Mouse (Mus musculus) layer of hippocampus, adult 9-10 months (tissue): ENCODE data around the gene Fam131c.

Experiments used
- DNase-seq: peaks from one replicate; pipeline ENCODE4 v3.0.0; 2022; ENCODE audit warnings: low spot score

Gene Fam131c

GRCm38 (mm10) chr4:141408577-141408976 lies 40.6 kb downstream of the Fam131c start:
- no peak for DNase-seq

GRCm38 (mm10) chr4:141411430-141411992 lies 43.5 kb downstream of the Fam131c start:
- DNase-seq = no peak

- DNase-seq = no peak
Observed at GRCm38 (mm10) chr4:141415924-141416323, 47.9 kb downstream of the Fam131c start, which contains the start of gene Clcnkb. Clcnkb (minus strand) TSS chr4:141416014.

GRCm38 (mm10) chr4:141419398-141420191 lies 51.6 kb downstream of the Fam131c start:
- no peak for DNase-seq

GRCm38 (mm10) chr4:141420192-141420829 lies 52.3 kb downstream of the Fam131c start, which contains the start of gene Hspb7:
Hspb7 (plus strand) TSS chr4:141420779.
- no peak for DNase-seq

- DNase-seq = no peak
Observed at GRCm38 (mm10) chr4:141420886-141421285, 52.9 kb downstream of the Fam131c start.

- DNase-seq = no peak
Observed at GRCm38 (mm10) chr4:141421423-141421822, 53.4 kb downstream of the Fam131c start.

- DNase-seq = no peak
Observed at GRCm38 (mm10) chr4:141422841-141423240, 54.8 kb downstream of the Fam131c start.

GRCm38 (mm10) chr4:141423288-141423687 lies 55.3 kb downstream of the Fam131c start:
- no peak for DNase-seq

GRCm38 (mm10) chr4:141423691-141424431 lies 55.8 kb downstream of the Fam131c start:
- no peak for DNase-seq

GRCm38 (mm10) chr4:141425484-141426479 lies 57.8 kb downstream of the Fam131c start:
- DNase-seq = peak; percentile 42

GRCm38 (mm10) chr4:141426796-141427745 lies 59.1 kb downstream of the Fam131c start:
- DNase-seq = no peak

GRCm38 (mm10) chr4:141427921-141428320 lies 59.9 kb downstream of the Fam131c start:
- no peak for DNase-seq

- no peak for DNase-seq
Observed at GRCm38 (mm10) chr4:141429381-141429780, 61.4 kb downstream of the Fam131c start.

- DNase-seq = no peak
Observed at GRCm38 (mm10) chr4:141429847-141430246, 61.8 kb downstream of the Fam131c start.

GRCm38 (mm10) chr4:141430997-141431396 lies 63.0 kb downstream of the Fam131c start:
- no peak for DNase-seq

- DNase-seq = no peak
Observed at GRCm38 (mm10) chr4:141432666-141433065, 64.6 kb downstream of the Fam131c start.

- DNase-seq = no peak
Observed at GRCm38 (mm10) chr4:141433191-141433590, 65.2 kb downstream of the Fam131c start.
